Mouse (Mus musculus) megakaryocyte, embryonic 14.5 days (primary cell): ENCODE results near the gene Scpep1.

Experiments used
- FLI1 ChIP-seq: IDR thresholded peaks from 2 replicates; pipeline ENCODE4 v1.6.1; 2012; ENCODE audit warnings: low read length, inconsistent platforms, mixed read lengths
- GATA1 ChIP-seq: IDR thresholded peaks from 3 replicates; pipeline ENCODE4 v1.6.1; 2012; ENCODE audit warnings: mixed read lengths, low read length, inconsistent platforms, borderline replicate concordance

DNA sequence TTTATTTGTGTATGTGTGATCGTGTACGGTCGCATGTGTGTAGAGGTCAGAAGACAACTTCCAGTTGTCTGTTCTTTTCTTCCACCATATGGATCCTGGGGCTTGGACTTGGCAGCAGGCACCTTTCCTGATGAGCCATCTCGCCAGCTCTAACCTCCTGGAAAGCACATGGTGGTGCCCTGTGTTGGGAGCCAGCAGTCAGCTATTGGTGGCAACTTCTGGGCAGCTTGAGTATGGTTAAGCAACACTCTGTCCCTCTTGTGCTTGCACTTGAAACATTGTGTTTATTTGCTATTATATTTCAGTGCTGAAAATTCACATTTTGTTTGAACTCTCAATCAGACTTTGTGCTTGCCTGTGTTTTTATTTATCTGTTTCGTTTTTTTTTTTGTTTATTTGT lies 33.7 kb upstream of the Scpep1 start:
- TF ChIP-seq GATA1 (no peak), FLI1 (no peak)
